Mouse (Mus musculus) embryonic facial prominence, embryonic 11.5 days (tissue): ENCODE results near the gene Sucla2. TPM values are rescaled to one million over a fixed set of nuclear protein-coding genes. Genes with fewer than 3 reads are reported as not detected.

Experiments
- ATAC-seq: fragments of 200-750 bp; cut with Nextera tagmentation; replicated peaks from 2 replicates; pipeline ENCODE4 v1.8.0; 2017; ENCODE audit warnings: low read depth; ENCODE audit not compliant: insufficient number of reproducible peaks, low FRiP score, low TSS enrichment
- DNase-seq: peaks from one replicate; pipeline ENCODE4 v3.0.0-alpha.2; 2015; ENCODE audit warnings: low spot score
- H3K27ac ChIP-seq: fragments of 300-500 bp; sonication (generic); replicated peaks from 2 replicates; pipeline ENCODE4 v1.5.1; 2014; ENCODE audit warnings: mild to moderate bottlenecking, low read depth, low read length, control low read depth
- H3K27me3 ChIP-seq: fragments of 300-500 bp; sonication (generic); 2 replicates; pipeline ENCODE4 v1.6.1; 2014; ENCODE audit warnings: mild to moderate bottlenecking, low read length, moderate library complexity, mixed read lengths; ENCODE audit not compliant: control insufficient read depth, insufficient read depth
- H3K36me3 ChIP-seq: fragments of 300-500 bp; sonication (generic); replicated peaks from 2 replicates; pipeline ENCODE4 v1.6.1; 2014; ENCODE audit warnings: low read depth, mild to moderate bottlenecking, low read length, moderate library complexity, mixed read lengths; ENCODE audit not compliant: control insufficient read depth, insufficient read depth
- H3K4me1 ChIP-seq: fragments of 300-500 bp; sonication (generic); 2 replicates; pipeline ENCODE4 v1.6.1; 2014; ENCODE audit warnings: low read length, mixed read lengths; ENCODE audit not compliant: control insufficient read depth, insufficient read depth
- H3K4me2 ChIP-seq: fragments of 300-500 bp; sonication (generic); 2 replicates; pipeline ENCODE4 v1.6.1; 2014; ENCODE audit warnings: low read depth, mild to moderate bottlenecking, control low read depth, low read length, moderate library complexity
- H3K4me3 ChIP-seq: fragments of 300-500 bp; sonication (generic); 2 replicates; pipeline ENCODE4 v1.5.1; 2014; ENCODE audit warnings: low read depth, low read length, control low read depth
- H3K9ac ChIP-seq: fragments of 300-500 bp; sonication (generic); replicated peaks from 2 replicates; pipeline ENCODE4 v1.6.1; 2014; ENCODE audit warnings: mild to moderate bottlenecking, control low read depth, low read length
- H3K9me3 ChIP-seq: fragments of 300-500 bp; sonication (generic); replicated peaks from 2 replicates; pipeline ENCODE4 v1.6.1; 2016; ENCODE audit warnings: mild to moderate bottlenecking, low read length, inconsistent platforms, mixed read lengths; ENCODE audit not compliant: control insufficient read depth
- WGBS: fragments of 180-500 bp; shearing (Covaris S2); extraction: QIAGEN DNeasy Blood & Tissue Kit; methylation state at CpG from one replicate; pipeline ENCODE4 v1.1.7; 2014; 5-methylcytosine and 5-hydroxymethylcytosine counted together
- polyA plus RNA-seq: library from polyadenylated mRNA; unstranded; fragments of >200 nt; fragmentation: Nextera tagmentation; extraction: Ambion mirVana; gene quantifications from 2 replicates; pipeline ENCODE4 v1.2.1, GENCODE M21; 2014

Sucla2 gene
- polyA plus RNA-seq, 1 experiment from 2014 or later: 134 TPM

DNA sequence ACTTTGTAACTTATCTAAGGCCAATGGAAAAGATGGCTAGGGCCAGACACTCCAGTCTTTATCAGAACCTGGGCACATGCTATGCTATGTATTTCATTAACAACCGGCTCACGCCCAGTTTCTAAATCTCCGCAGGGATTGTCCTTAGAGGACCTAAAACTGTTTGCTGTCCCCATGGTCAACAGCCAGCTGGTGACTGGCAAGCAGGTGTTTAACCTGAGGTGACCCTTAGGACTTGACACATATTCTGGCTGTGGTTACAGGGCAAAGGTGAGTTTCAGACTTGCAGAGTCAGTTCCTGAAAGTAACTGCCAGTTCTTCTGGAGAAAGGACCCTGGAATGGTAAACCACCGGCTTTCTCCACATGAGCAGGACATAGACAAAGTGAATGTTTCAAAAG lies 106.4 kb downstream of the Sucla2 start:
- no peaks in the 10 kb centered on the region for H3K36me3 ChIP-seq
- H3K4me3 ChIP-seq: no peak overlapping the region
- no peak for ATAC-seq
- H3K9me3 ChIP-seq: no peaks in the 10 kb centered on the region
- H3K27me3 ChIP-seq: no peaks in the 10 kb centered on the region
- no peaks in the 10 kb centered on the region for H3K4me1 ChIP-seq
- no peak for DNase-seq
- H3K9ac ChIP-seq: no peak overlapping the region
- H3K4me2 ChIP-seq: no peak overlapping the region
- 89% methylated on average over 4 of the region's 4 CpGs for WGBS
- H3K27ac ChIP-seq: no peak overlapping the region

- H3K36me3 ChIP-seq: no peaks in the 10 kb centered on the region
- no peak overlapping the region for H3K4me2 ChIP-seq
- no peak overlapping the region for H3K9ac ChIP-seq
- H3K27me3 ChIP-seq: no peaks in the 10 kb centered on the region
- no peaks in the 10 kb centered on the region for H3K9me3 ChIP-seq
- 75% methylated on average over 9 of the region's 9 CpGs for WGBS
- H3K4me1 ChIP-seq: no peaks in the 10 kb centered on the region
- H3K27ac ChIP-seq: no peak overlapping the region
- DNase-seq (no peak), ATAC-seq (no peak)
- H3K4me3 ChIP-seq: no peak overlapping the region
Observed at GRCm38 (mm10) chr14:73632648-73633263, 107.6 kb downstream of the Sucla2 start.

GRCm38 (mm10) chr14:73634356-73634755 lies 109.2 kb downstream of the Sucla2 start:
- no peaks in the 10 kb centered on the region for H3K36me3 ChIP-seq
- no peaks in the 10 kb centered on the region for H3K27me3 ChIP-seq
- WGBS: 92% methylated on average over 3 of the region's 3 CpGs
- ATAC-seq: no peak
- H3K4me2 ChIP-seq: no peak overlapping the region
- no peaks in the 10 kb centered on the region for H3K4me1 ChIP-seq
- no peak for DNase-seq
- no peak overlapping the region for H3K27ac ChIP-seq
- no peaks in the 10 kb centered on the region for H3K9me3 ChIP-seq
- no peak overlapping the region for H3K9ac ChIP-seq
- no peak overlapping the region for H3K4me3 ChIP-seq

GRCm38 (mm10) chr14:73637460-73637859 lies 112.3 kb downstream of the Sucla2 start:
- H3K36me3 ChIP-seq: no peaks in the 10 kb centered on the region
- DNase-seq (no peak), ATAC-seq (no peak)
- H3K4me1 ChIP-seq: no peaks in the 10 kb centered on the region
- no peaks in the 10 kb centered on the region for H3K27me3 ChIP-seq
- H3K4me2 ChIP-seq: no peak overlapping the region
- no peak overlapping the region for H3K4me3 ChIP-seq
- H3K27ac ChIP-seq: no peak overlapping the region
- H3K9ac ChIP-seq: no peak overlapping the region
- H3K9me3 ChIP-seq: no peaks in the 10 kb centered on the region

Other genes starting within 250 kb of the Sucla2 start
- 25.6 and 26.2 TPM in 2 replicates for gene Rb1, start 199.5 kb upstream of the Sucla2 start, polyA plus RNA-seq
- 378 and 386 TPM in 2 replicates for gene Itm2b, start 140.0 kb upstream of the Sucla2 start, polyA plus RNA-seq
- 107 and 113 TPM in 2 replicates for gene Med4, start 15.3 kb upstream of the Sucla2 start, polyA plus RNA-seq
- gene Nudt15, start 22.9 kb downstream of the Sucla2 start, polyA plus RNA-seq: 9.8 and 10.0 TPM in 2 replicates
- not detected in 2 replicates for gene Gm21750, start 135.9 kb downstream of the Sucla2 start, polyA plus RNA-seq